Mouse (Mus musculus): ENCODE results near the gene Pafah1b1. TPM values are rescaled to one million over a fixed set of nuclear protein-coding genes. Genes with fewer than 3 reads are reported as not detected.
A peak's percentile ranks its signal among the peaks of the same experiment; 100 is the strongest.

The Pafah1b1 gene
- 59.3 and 69.4 TPM in 2 replicates for polyA plus RNA-seq (2014; fragmentation: Nextera tagmentation; extraction: Ambion mirVana)

- peak within 1 kb of the TSS; percentile 92 for H3K4me2 ChIP-seq
- peak within 1 kb of the TSS; percentile 99 for H3K27ac ChIP-seq (ENCODE audit: low read depth, low read length)
- no peaks in the 10 kb centered on the region for H3K27me3 ChIP-seq (replicated peaks; ENCODE audit: control insufficient read depth, insufficient read depth, low read length)
- DNase-seq (ENCODE audit: low spot score) = peak; percentile 98
- ATAC-seq (replicated peaks; ENCODE audit: low FRiP score) = peak; percentile 98
- no peaks in the 10 kb centered on the region for H3K9me3 ChIP-seq (ENCODE audit: control insufficient read depth, low read length)
- H3K4me1 ChIP-seq (replicated peaks; ENCODE audit: control insufficient read depth, insufficient read depth, low read length) = peaks cover 18% of the 10 kb centered on the region
- peak within 1 kb of the TSS; percentile 97 for H3K9ac ChIP-seq (ENCODE audit: low read depth, low read length)
- no peaks in the 10 kb centered on the region for H3K36me3 ChIP-seq (ENCODE audit: control insufficient read depth, insufficient read depth, low read length)
- WGBS = under 1% methylated on average over 44 of the region's 56 CpGs
- H3K4me3 ChIP-seq (ENCODE audit: low read depth, low read length) = peak within 1 kb of the TSS; percentile 73
Observed at GRCm38 (mm10) chr11:74724235-74724791, at the start of gene Pafah1b1. TSS of gene Pafah1b1 (minus strand) at chr11:74724670.

GRCm38 (mm10) chr11:74772386-74772785 lies 47.9 kb upstream of the Pafah1b1 start:
- H3K27me3 ChIP-seq (replicated peaks; ENCODE audit: control insufficient read depth, insufficient read depth, low read length) = no peaks in the 10 kb centered on the region
- peaks cover 15% of the 10 kb centered on the region for H3K36me3 ChIP-seq (ENCODE audit: control insufficient read depth, insufficient read depth, low read length)
- DNase-seq (ENCODE audit: low spot score) (no peak), ATAC-seq (replicated peaks; ENCODE audit: low FRiP score) (no peak)
- H3K9ac ChIP-seq (ENCODE audit: low read depth, low read length) = no peak overlapping the region
- H3K4me2 ChIP-seq = peak overlapping the region; percentile 30; the same call in 1 of the 2 replicates
- peaks cover 9% of the 10 kb centered on the region for H3K4me1 ChIP-seq (replicated peaks; ENCODE audit: control insufficient read depth, insufficient read depth, low read length)
- 78% methylated on average over 2 of the region's 2 CpGs for WGBS
- no peak overlapping the region for H3K27ac ChIP-seq (ENCODE audit: low read depth, low read length)
- no peak overlapping the region for H3K4me3 ChIP-seq (ENCODE audit: low read depth, low read length)
- H3K9me3 ChIP-seq (ENCODE audit: control insufficient read depth, low read length) = no peaks in the 10 kb centered on the region

- Histone ChIP-seq H3K4me2 (peak overlapping the region; percentile 76), H3K4me3 (ENCODE audit: low read depth, low read length) (peak overlapping the region; percentile 93), H3K4me1 (replicated peaks; ENCODE audit: control insufficient read depth, insufficient read depth, low read length) (peaks cover 9% of the 10 kb centered on the region), H3K9ac (ENCODE audit: low read depth, low read length) (peak overlapping the region; percentile 93; the same call in 1 of the 2 replicates), H3K27me3 (replicated peaks; ENCODE audit: control insufficient read depth, insufficient read depth, low read length) (no peaks in the 10 kb centered on the region), H3K27ac (ENCODE audit: low read depth, low read length) (no peak overlapping the region), H3K9me3 (ENCODE audit: control insufficient read depth, low read length) (no peaks in the 10 kb centered on the region), H3K36me3 (ENCODE audit: control insufficient read depth, insufficient read depth, low read length) (peaks cover 15% of the 10 kb centered on the region)
- ATAC-seq (replicated peaks; ENCODE audit: low FRiP score) (no peak), DNase-seq (ENCODE audit: low spot score) (no peak)
- 59% methylated on average over 4 of the region's 4 CpGs for WGBS
Observed at GRCm38 (mm10) chr11:74771650-74772049, 47.2 kb upstream of the Pafah1b1 start.

- H3K9me3 ChIP-seq (ENCODE audit: control insufficient read depth, low read length) = no peaks in the 10 kb centered on the region
- 8% methylated on average over 8 of the region's 8 CpGs for WGBS
- peaks cover 13% of the 10 kb centered on the region for H3K36me3 ChIP-seq (ENCODE audit: control insufficient read depth, insufficient read depth, low read length)
- H3K4me3 ChIP-seq (ENCODE audit: low read depth, low read length) = peak overlapping the region; percentile 93
- peak overlapping the region; percentile 93 for H3K9ac ChIP-seq (ENCODE audit: low read depth, low read length)
- H3K27me3 ChIP-seq (replicated peaks; ENCODE audit: control insufficient read depth, insufficient read depth, low read length) = no peaks in the 10 kb centered on the region
- peak; percentile 44 for ATAC-seq (replicated peaks; ENCODE audit: low FRiP score)
- H3K4me2 ChIP-seq = peak overlapping the region; percentile 76
- no peak for DNase-seq (ENCODE audit: low spot score)
- peaks cover 9% of the 10 kb centered on the region for H3K4me1 ChIP-seq (replicated peaks; ENCODE audit: control insufficient read depth, insufficient read depth, low read length)
- peak overlapping the region; percentile 86 for H3K27ac ChIP-seq (ENCODE audit: low read depth, low read length)
Observed at GRCm38 (mm10) chr11:74771234-74771633, 46.8 kb upstream of the Pafah1b1 start.

GRCm38 (mm10) chr11:74770595-74771207 lies 46.2 kb upstream of the Pafah1b1 start, which contains the start of gene Mettl16:
TSS of gene Mettl16 (plus strand) at chr11:74770830.
- peak within 1 kb of the TSS; percentile 93 for H3K9ac ChIP-seq (ENCODE audit: low read depth, low read length)

GRCm38 (mm10) chr11:74770037-74770436 lies 45.6 kb upstream of the Pafah1b1 start:
- ATAC-seq (replicated peaks; ENCODE audit: low FRiP score) (no peak), DNase-seq (ENCODE audit: low spot score) (no peak)
- WGBS = 78% methylated on average over 9 of the region's 9 CpGs
- peaks cover 9% of the 10 kb centered on the region for H3K4me1 ChIP-seq (replicated peaks; ENCODE audit: control insufficient read depth, insufficient read depth, low read length)
- H3K4me2 ChIP-seq = peak overlapping the region; percentile 76
- no peaks in the 10 kb centered on the region for H3K27me3 ChIP-seq (replicated peaks; ENCODE audit: control insufficient read depth, insufficient read depth, low read length)
- H3K4me3 ChIP-seq (ENCODE audit: low read depth, low read length) = peak overlapping the region; percentile 93
- H3K27ac ChIP-seq (ENCODE audit: low read depth, low read length) = no peak overlapping the region
- H3K9me3 ChIP-seq (ENCODE audit: control insufficient read depth, low read length) = no peaks in the 10 kb centered on the region
- peak overlapping the region; percentile 55; the same call in 1 of the 2 replicates for H3K9ac ChIP-seq (ENCODE audit: low read depth, low read length)
- peaks cover 5% of the 10 kb centered on the region for H3K36me3 ChIP-seq (ENCODE audit: control insufficient read depth, insufficient read depth, low read length)

More at GRCm38 (mm10) chr11:74770595-74771207, 46.2 kb upstream of the Pafah1b1 start, which contains the start of gene Mettl16:
- Histone ChIP-seq H3K36me3 (ENCODE audit: control insufficient read depth, insufficient read depth, low read length) (peaks cover 10% of the 10 kb centered on the region), H3K27me3 (replicated peaks; ENCODE audit: control insufficient read depth, insufficient read depth, low read length) (no peaks in the 10 kb centered on the region), H3K9me3 (ENCODE audit: control insufficient read depth, low read length) (no peaks in the 10 kb centered on the region), H3K4me2 (peak within 1 kb of the TSS; percentile 76), H3K4me3 (ENCODE audit: low read depth, low read length) (peak within 1 kb of the TSS; percentile 93), H3K27ac (ENCODE audit: low read depth, low read length) (peak within 1 kb of the TSS; percentile 86), H3K4me1 (replicated peaks; ENCODE audit: control insufficient read depth, insufficient read depth, low read length) (peaks cover 9% of the 10 kb centered on the region)
- WGBS = under 1% methylated on average over 43 of the region's 43 CpGs
- DNase-seq (ENCODE audit: low spot score) (peak; percentile 92), ATAC-seq (replicated peaks; ENCODE audit: low FRiP score) (peak; percentile 94)

GRCm38 (mm10) chr11:74768045-74768444 lies 43.6 kb upstream of the Pafah1b1 start:
- 33% methylated on average over 6 of the region's 6 CpGs for WGBS
- no peak overlapping the region for H3K4me3 ChIP-seq (ENCODE audit: low read depth, low read length)
- no peak overlapping the region for H3K9ac ChIP-seq (ENCODE audit: low read depth, low read length)
- H3K9me3 ChIP-seq (ENCODE audit: control insufficient read depth, low read length) = no peaks in the 10 kb centered on the region
- no peak overlapping the region for H3K27ac ChIP-seq (ENCODE audit: low read depth, low read length)
- H3K4me2 ChIP-seq = no peak overlapping the region
- DNase-seq (ENCODE audit: low spot score) (no peak), ATAC-seq (replicated peaks; ENCODE audit: low FRiP score) (no peak)
- peaks cover 9% of the 10 kb centered on the region for H3K4me1 ChIP-seq (replicated peaks; ENCODE audit: control insufficient read depth, insufficient read depth, low read length)
- H3K27me3 ChIP-seq (replicated peaks; ENCODE audit: control insufficient read depth, insufficient read depth, low read length) = no peaks in the 10 kb centered on the region
- H3K36me3 ChIP-seq (ENCODE audit: control insufficient read depth, insufficient read depth, low read length) = no peaks in the 10 kb centered on the region

- Histone ChIP-seq H3K9ac (ENCODE audit: low read depth, low read length) (no peak overlapping the region), H3K9me3 (ENCODE audit: control insufficient read depth, low read length) (no peaks in the 10 kb centered on the region), H3K27me3 (replicated peaks; ENCODE audit: control insufficient read depth, insufficient read depth, low read length) (no peaks in the 10 kb centered on the region), H3K4me2 (no peak overlapping the region), H3K27ac (ENCODE audit: low read depth, low read length) (no peak overlapping the region), H3K4me1 (replicated peaks; ENCODE audit: control insufficient read depth, insufficient read depth, low read length) (peaks cover 9% of the 10 kb centered on the region), H3K4me3 (ENCODE audit: low read depth, low read length) (no peak overlapping the region), H3K36me3 (ENCODE audit: control insufficient read depth, insufficient read depth, low read length) (no peaks in the 10 kb centered on the region)
- no peak for ATAC-seq (replicated peaks; ENCODE audit: low FRiP score)
- DNase-seq (ENCODE audit: low spot score) = no peak
- 84% methylated on average over 4 of the region's 4 CpGs for WGBS
Observed at GRCm38 (mm10) chr11:74767469-74767868, 43.0 kb upstream of the Pafah1b1 start.
